Mouse (Mus musculus) NIH3T3 (cell line): Measurements from ENCODE around the gene Mcoln3.

Source experiments
- DNase-seq: peaks from one replicate; pipeline ENCODE4 v3.0.0-alpha.2; 2012; ENCODE audit warnings: low read depth

The Mcoln3 gene

GRCm38 (mm10) chr3:146134834-146135233 lies 17.6 kb downstream of the Mcoln3 start:
- DNase-seq, result no peak

GRCm38 (mm10) chr3:146135417-146135816 lies 18.2 kb downstream of the Mcoln3 start:
- DNase-seq, result no peak

GRCm38 (mm10) chr3:146136422-146136821 lies 19.2 kb downstream of the Mcoln3 start:
- DNase-seq, result peak; percentile 19

- no peak for DNase-seq
These were observed 23.0 kb downstream of the Mcoln3 start for GRCm38 (mm10) chr3:146140276-146140675.

- peak; percentile 41 for DNase-seq
These were observed 25.3 kb downstream of the Mcoln3 start for GRCm38 (mm10) chr3:146142523-146142922.

GRCm38 (mm10) chr3:146145501-146145900 lies 28.3 kb downstream of the Mcoln3 start:
- DNase-seq, result no peak

GRCm38 (mm10) chr3:146146131-146146530 lies 28.9 kb downstream of the Mcoln3 start:
- DNase-seq, result peak; percentile 63

GRCm38 (mm10) chr3:146149156-146150057 lies 32.2 kb downstream of the Mcoln3 start, which contains the start of gene Mcoln2:
Mcoln2 (plus strand) TSS chr3:146149833.
- no peak for DNase-seq

- DNase-seq, result no peak
These were observed 32.8 kb downstream of the Mcoln3 start for GRCm38 (mm10) chr3:146150058-146150400.

GRCm38 (mm10) chr3:146150560-146150959 lies 33.3 kb downstream of the Mcoln3 start:
- no peak for DNase-seq

GRCm38 (mm10) chr3:146151328-146151727 lies 34.1 kb downstream of the Mcoln3 start:
- no peak for DNase-seq

- DNase-seq, result no peak
These were observed 34.5 kb downstream of the Mcoln3 start for GRCm38 (mm10) chr3:146151755-146152154.

- DNase-seq, result no peak
These were observed 35.1 kb downstream of the Mcoln3 start for GRCm38 (mm10) chr3:146152348-146152747.

- DNase-seq, result no peak
These were observed 35.7 kb downstream of the Mcoln3 start for GRCm38 (mm10) chr3:146152913-146153312.

GRCm38 (mm10) chr3:146153862-146154611 lies 36.8 kb downstream of the Mcoln3 start:
- DNase-seq, result peak; percentile 47

GRCm38 (mm10) chr3:146155628-146156576 lies 38.7 kb downstream of the Mcoln3 start:
- no peak for DNase-seq

GRCm38 (mm10) chr3:146156811-146157210 lies 39.6 kb downstream of the Mcoln3 start:
- DNase-seq, result no peak

- peak; percentile 71 for DNase-seq
These were observed 40.8 kb downstream of the Mcoln3 start for GRCm38 (mm10) chr3:146158039-146158438.

GRCm38 (mm10) chr3:146159360-146159759 lies 42.1 kb downstream of the Mcoln3 start:
- no peak for DNase-seq

- peak; percentile 37 for DNase-seq
These were observed 44.9 kb downstream of the Mcoln3 start for GRCm38 (mm10) chr3:146162197-146162596.

- no peak for DNase-seq
These were observed 52.1 kb downstream of the Mcoln3 start for GRCm38 (mm10) chr3:146169356-146169755.

GRCm38 (mm10) chr3:146173030-146173429 lies 55.8 kb downstream of the Mcoln3 start:
- no peak for DNase-seq
